Mouse (Mus musculus): ENCODE results near the gene Dohh.

- TF ChIP-seq CTCF (IDR thresholded peaks at IDR 0.05; ENCODE audit: borderline replicate concordance, extremely low read depth, insufficient read depth, insufficient read length) (no peak), POLR2A (IDR thresholded peaks at IDR 0.05; ENCODE audit: borderline replicate concordance, extremely low read depth, insufficient read depth, insufficient read length, poor library complexity, severe bottlenecking) (no peak)
Observed at GRCm38 (mm10) chr10:81345162-81345534, 39.1 kb upstream of the Dohh start.
